Mouse (Mus musculus): Measurements from ENCODE around the gene Tenm4.

The Tenm4 gene

DNA sequence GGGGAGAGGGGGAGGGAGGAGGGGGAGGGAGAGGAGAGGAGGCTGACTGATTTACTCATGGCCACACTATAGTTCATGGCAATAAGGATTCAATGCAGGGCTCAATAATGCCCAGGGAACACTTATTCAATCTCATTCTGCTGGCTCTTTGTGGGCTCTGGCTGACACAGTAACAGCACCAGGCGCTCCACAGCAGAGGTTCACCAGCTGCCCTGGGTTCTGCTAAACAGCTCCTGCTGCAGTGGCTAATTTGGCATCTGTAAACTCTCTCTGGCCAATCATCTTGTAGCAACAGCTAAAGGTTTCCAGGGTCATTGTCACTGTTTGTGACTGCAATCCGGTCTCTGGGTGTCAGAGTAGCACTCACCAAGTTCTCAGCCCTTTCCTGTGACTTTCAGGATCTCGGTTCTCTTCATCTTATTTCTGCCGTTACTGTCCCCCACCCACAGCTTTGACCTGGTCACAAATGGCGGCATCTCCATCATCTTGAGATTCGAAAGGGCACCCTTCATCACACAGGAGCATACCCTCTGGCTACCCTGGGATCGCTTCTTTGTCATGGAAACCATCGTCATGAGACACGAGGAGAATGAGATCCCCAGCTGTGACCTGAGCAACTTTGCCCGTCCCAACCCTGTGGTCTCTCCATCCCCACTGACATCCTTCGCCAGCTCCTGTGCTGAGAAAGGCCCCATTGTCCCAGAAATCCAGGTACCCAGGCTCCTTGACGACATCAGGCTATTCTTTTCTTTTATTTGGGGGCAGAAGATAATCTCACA, 671.6 kb downstream of the Tenm4 start:
- DNase-seq (ENCODE audit: low spot score in 2 of 2) = no peak

DNA sequence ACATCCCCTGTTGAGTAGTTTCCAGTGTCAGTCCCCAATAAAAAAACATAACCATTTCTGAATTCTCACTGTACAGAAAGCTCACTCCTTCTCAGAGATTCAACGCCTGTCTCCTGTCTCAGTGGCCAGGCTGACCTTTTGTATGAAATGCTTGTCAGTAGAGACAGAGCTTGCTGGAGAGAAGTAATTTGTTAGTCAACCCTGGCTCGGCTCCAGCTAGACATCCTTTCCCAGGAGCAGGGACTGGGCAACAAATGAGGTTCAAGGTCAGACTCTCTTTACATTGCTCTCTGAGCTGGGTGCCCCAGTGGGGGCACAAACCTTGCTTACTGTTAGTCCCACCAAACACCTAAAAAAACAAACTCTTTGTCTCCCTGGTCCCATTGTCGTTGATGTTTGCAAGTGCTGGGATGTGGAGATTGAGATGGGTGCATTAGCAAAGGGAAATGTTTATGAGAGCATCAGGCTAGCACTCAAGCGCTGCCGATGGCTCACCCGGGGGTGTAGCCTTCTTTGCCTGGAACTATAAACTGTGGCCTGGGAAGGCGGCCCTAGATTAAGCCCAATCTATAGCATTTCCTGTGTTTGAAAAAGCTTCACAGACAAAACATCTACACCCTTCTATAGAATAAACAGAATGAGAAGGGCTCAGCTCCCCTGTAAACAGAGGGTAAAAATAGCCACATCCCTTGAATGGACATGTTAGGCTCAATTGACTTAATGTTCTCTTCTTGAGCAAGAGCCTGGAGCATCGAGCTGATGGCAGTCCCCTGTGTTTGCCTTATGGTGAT, 673.3 kb downstream of the Tenm4 start:
- no peak for DNase-seq (ENCODE audit: low spot score in 2 of 2)

DNA sequence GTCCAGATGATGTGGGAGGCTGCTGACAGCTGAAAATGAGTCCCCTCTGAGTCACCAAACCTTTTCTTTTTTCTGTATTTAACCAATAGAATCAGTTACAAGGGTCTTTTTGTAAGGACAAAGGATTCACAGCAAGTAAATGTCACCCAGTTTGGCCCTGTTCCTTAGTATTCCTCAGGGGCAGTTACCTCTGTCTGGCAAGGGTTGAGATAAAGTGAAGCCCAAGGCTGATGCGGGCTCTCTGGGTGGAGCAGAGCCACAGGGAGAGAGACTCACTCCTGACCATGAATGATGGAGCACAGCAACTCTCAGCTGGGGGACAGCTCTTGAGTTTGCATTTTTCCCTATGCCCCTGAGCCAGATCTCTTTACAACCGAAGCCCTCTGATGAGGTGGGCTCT, 681.7 kb downstream of the Tenm4 start:
- DNase-seq (ENCODE audit: low spot score in 2 of 2) = no peak

DNA sequence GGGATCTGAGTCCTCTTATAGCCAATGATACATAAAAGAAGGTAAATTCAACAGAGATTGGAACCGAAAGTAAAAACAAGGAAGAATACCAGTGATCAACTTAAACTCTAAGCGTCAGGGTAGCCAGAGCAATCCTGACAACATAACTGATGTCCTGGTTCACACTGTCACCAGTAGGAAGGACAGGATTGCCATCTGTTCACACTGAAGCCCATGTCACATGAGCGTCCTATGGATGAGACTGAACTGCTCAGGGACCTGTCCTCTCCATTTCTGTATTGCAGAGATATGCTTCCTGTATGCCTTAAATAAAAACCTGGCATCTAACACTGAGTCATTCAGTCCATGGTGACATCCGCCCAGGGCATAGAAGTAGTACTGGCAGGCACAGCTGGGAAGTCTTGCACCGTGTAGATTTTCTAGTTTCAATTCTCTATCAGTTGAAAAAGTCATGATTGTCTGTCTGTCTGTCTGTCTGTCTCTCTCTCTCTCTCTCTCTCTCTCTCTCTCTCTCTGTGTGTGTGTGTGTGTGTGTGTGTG, 684.9 kb downstream of the Tenm4 start:
- no peak for DNase-seq (ENCODE audit: low spot score in 2 of 2)

DNA sequence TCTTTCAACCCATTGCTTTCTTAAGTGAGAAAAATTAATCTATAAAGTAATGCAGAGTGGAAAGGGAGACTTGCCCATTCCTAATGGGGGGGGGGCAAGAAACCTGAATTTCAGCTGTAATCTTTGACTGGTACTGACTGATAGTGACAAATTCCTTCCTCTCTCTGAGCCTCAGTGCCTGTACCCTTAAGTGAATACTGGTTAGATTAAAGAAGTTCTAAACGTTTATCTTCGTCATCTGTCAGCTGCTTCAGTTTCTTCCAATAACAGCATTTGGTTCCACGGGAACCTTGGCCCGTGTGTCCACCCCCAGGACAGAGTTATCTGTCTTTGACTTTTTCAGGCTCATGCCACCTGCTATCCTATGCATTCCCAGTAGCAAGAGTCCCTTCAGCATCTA, 685.5 kb downstream of the Tenm4 start:
- DNase-seq (ENCODE audit: low spot score in 2 of 2) = no peak

DNA sequence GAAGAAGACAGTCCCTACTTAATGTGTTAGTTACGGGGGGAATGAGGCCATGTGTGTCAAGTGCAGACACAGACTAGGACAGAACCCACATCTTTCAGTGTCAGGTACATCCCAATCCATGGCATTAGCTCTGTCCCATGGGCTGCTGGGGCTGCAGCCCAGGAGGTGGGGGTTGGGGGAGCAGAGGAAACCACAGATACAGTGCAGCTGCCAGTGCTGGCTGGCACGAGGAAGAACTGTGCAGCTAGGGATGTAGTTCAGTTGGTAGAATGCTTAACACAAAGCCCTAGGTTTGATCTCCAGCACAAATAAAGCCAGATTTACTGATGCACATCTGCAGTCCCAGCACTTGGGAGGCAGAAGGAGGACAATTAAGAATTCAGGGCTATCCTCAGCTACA, 688.0 kb downstream of the Tenm4 start:
- no peak for DNase-seq (ENCODE audit: low spot score in 2 of 2)

DNA sequence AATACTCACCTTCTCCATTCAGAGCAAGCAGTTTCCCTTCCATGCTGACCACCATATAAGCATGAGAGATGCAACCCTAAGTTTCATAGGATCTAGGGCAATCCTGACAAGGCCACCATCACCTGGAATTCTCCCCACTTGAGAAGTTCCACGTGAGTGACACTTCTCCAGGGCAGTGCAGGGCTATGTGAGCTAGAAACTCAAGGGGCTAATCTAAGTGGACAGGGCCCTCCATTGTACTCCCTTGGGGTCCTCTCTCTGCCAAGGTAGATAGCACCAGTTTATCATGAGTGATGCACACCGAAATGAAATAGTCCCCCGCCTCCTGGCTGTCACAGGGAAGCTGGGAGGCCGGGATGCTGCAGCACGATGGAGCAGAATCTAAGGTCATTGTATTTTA, 688.6 kb downstream of the Tenm4 start:
- DNase-seq (ENCODE audit: low spot score in 2 of 2) = no peak

DNA sequence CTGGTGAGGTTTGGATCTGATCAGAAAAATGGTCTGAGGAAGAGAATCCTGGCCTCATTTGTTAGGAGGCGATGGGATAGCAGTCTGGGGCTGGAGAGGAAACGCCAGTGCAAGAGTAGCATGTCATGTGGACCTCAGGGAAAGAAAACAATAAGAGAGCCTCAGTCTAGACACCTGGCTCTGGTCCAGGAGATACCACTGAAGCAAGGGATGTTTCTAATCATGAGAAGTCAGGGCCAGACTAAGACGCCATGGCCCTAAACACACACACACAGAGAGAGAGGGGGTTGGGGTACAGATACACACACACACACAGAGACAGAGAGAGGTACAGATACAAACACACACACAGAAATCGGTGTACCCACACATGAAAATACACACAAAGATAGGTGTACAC, 689.6 kb downstream of the Tenm4 start:
- DNase-seq (ENCODE audit: low spot score in 2 of 2) = no peak

DNA sequence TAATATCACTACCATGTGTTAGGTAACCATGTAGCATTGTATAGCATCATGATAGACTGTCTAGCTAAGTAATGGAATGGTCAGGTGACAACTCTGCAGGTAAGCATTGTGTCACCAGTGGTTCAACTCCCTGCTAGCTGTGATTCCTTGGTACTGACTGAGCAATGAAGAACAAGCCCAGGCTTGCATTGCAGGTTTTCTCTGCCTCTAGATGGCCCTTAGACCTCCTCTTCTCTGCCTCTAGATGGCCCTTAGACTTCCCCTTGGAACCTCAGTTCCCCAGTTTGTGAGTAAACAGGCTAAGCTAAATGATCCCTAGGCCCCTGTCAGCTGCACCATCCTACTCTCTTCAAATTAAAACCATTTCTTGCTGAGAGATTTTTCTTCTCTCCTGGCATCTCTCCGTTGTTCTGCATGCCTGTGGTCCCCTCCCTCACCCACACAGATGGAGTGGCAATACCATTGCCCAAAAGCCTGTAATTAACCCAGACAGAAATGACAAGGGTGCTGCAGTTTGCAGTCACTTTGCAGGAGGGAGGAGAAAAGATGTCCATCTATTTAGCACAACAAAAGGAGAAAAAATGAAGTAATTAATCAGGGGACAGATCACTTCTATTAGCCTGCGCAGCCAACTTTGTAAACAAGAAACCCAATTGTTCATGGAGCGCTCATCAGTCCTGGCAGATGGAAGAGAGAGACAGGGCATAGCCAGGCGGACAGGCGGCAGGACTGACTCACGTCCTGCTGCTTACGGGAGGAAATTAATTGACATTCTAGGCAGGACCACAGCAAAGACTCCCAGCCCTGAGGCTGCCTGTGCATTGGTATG, 694.1 kb downstream of the Tenm4 start:
- DNase-seq (ENCODE audit: low spot score in 2 of 2) = no peak

DNA sequence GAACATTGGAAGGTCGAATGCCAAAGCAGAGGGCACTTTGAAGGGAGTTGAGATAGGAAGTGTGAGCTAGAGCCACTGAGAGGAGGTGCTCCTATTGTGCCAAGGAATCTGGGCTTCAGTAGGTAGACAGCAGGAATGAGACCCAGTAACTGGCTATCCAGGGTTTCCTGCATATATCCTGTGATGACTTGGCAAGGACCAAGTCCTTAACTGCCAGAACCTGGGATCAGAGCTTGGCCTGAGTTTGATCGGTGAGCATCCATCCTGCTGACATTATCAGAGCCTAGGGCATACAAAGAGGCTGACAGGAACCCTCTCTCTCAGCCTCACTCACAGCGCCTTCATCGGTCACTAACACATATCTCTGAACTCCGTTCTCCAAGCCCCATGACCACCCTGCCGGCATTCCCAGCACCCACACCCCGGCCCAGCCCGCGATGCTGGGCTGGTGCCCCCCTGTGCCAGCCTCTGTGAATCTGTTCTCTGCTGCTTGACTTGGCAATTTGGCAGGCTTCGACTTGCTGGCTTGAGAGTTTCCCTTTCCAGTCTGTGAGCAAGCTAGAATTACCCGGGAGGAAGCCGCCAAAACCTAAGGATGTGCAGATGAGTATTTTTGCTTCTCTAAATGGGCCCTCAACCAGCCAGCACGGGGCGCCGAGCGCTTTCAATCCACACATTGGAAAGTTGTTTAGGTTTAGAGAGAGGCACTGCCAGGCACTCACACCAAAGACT, 698.2 kb downstream of the Tenm4 start:
- DNase-seq (ENCODE audit: low spot score in 2 of 2) = no peak

DNA sequence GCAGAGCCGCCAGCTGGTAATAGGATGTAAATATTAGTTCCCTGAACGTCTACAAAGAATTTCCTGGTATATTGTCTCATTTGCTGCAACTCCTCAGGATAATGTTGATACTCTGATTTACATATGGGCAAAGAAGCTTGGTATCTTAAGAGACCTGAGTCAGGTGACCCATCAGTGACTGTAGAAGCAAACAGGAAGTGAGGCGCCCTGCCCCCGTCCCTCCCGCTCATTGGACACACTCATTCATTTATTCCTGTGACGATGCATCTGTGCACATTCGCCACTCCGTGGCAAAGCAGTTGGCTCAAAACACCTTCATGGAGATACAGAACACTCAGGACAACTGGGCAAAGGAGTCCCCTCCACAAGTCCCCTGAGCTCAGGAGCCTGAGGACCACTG, 699.4 kb downstream of the Tenm4 start:
- DNase-seq (ENCODE audit: low spot score in 2 of 2) = no peak

DNA sequence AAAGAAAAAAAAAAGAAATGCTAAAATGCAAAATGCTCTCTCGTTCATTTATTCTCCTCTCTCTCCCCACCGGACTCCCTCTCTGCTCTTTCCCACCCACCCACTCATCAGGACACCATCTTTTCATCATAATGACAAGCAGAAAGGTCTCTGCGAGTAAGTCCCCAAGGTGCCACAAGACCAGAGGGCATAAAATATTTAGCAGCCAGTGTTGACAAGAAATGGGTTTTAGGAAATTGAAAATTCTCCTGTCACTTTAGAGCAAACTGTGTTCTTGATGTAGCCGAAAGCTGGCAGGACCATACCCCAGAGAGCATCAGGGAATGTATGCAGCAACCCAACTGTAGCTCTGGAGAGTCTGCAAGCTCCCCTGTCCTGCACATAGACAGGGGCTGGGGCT, 700.0 kb downstream of the Tenm4 start:
- DNase-seq (ENCODE audit: low spot score in 2 of 2) = no peak

DNA sequence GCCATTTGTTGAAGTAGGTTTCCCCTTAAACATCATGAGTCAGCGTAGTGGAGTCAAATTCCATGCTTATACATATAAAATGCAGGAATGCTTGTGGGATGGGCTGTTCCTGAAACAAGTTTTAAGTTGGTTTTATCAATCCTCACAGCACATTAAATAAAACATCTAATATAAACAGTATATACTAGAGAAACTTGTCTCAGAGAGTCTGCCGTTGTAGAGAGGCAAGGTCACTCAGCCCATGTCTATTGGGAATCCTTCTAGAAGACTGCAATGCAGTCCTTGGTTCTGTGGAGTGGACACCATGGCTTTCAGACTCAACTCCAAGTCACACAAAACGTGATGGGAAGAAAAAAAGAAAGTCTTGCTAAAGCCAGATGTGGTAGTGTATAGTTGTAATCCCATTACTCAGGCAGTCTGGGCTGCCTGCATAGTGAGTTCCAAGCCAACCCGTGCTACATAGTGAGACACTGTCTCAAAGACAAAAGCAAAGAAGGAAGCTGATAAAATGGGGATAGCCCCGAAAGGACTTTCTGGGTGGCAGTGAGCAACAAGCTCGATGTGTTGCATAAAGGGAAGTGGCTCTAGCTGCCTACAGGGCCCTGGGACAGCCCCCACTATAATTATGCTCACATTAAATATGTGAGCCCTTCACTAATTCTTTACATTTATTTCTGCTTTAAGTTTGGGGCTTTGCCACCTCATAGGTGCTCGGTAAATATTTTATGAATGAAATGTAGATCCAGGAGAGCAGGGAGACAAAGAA, 707.6 kb downstream of the Tenm4 start:
- DNase-seq (ENCODE audit: low spot score in 2 of 2) = peak; percentile 41 to 43

DNA sequence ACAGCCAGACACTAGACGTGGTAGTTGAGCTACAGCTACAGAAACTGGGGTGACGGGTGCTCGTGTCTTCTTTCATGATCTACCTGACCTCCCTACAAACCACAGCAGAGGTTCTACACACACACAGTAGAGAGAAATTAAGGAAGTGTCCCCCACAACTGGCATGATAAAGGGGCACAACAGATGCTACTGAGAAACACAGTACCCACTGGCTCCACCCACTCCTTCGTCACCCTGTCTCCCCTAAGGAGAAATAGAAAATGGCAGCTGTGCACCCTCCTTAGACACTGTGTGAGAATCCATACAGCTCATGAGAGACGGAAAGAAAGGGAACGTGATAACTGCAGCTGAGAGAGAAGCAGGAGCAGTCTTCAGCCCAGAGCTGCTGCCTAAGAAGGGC, 708.5 kb downstream of the Tenm4 start:
- peak in 1 of 2 experiments; percentile 5 for DNase-seq (ENCODE audit: low spot score in 2 of 2)

DNA sequence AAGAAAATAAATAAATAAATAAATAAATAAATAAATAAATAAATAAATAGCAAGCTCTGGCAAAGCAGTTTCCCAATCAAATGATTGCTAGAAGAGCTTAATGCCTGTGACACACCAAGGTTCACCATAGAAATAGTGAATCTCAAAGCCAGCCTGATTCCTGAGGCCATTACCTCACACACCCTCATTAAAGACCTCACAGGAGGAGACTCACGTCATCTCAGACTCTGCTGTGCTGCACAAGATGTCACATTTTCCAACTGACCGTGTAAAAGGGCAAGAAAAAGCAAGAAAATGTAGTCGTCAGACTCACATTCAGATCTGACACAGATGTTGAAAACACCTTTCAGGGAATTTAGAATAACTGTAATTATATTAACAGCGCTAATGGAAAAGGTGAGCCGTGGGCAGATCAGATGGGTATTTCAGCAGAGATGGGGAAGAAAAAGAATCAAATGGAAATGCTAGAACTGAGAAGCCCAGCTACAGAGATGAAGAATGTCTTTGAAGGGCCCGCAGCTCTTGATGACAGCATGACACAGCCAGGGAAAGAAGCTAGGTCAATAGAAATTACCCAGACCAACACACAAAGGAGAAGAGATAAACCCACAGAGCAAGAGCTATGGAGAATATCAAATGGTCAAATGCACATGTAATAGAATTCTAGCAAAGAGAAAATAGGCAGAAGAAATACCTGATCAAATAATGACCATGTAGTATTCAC, 709.3 kb downstream of the Tenm4 start:
- DNase-seq (ENCODE audit: low spot score in 2 of 2) = no peak

DNA sequence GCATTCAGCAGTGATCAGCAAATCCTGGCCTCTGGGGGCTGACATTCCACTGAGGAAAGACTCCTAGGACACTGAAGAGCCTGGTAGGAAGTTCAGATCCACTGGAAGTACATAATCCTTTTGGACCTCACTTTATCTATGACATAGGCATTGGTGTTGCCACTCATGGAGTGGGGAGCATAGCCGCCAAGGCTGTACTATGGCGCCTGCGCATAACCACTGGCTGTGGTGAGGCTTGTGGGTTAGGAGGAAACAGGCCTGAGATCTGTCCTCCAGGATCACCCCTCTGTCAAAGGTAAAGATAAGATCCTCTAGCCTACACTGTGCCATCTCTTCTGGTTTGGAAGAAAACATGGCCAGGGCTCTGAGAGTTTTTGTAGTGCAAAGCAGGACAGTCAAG, 712.3 kb downstream of the Tenm4 start:
- DNase-seq (ENCODE audit: low spot score in 2 of 2) = no peak

DNA sequence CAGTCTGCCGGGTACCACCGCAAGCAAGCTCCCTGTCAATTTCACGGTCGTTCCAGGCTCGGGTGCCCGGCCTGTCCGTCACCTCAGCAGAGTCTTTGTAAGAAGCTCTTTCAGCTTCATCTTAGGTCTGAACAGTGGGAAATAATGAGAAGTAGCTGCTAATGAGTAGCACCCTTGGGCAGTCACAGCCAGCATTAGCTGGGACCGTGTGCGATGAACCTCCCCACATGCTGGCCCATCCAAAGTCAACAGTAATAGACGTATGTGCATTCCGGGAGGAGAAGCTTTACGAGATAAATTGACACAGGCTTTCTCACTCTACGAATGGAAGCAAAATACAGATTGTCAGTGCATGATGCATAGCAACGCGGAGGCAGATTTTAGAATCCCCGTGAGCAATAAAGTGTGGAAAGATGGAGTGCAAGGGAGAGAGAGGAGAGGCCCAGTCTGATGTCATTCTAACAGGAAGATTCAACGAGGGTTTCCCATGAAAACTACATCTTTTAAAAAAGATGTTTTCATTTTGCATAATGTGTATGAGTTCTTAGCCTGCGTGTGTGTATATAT, 716.1 kb downstream of the Tenm4 start:
- DNase-seq (ENCODE audit: low spot score in 2 of 2) = no peak

DNA sequence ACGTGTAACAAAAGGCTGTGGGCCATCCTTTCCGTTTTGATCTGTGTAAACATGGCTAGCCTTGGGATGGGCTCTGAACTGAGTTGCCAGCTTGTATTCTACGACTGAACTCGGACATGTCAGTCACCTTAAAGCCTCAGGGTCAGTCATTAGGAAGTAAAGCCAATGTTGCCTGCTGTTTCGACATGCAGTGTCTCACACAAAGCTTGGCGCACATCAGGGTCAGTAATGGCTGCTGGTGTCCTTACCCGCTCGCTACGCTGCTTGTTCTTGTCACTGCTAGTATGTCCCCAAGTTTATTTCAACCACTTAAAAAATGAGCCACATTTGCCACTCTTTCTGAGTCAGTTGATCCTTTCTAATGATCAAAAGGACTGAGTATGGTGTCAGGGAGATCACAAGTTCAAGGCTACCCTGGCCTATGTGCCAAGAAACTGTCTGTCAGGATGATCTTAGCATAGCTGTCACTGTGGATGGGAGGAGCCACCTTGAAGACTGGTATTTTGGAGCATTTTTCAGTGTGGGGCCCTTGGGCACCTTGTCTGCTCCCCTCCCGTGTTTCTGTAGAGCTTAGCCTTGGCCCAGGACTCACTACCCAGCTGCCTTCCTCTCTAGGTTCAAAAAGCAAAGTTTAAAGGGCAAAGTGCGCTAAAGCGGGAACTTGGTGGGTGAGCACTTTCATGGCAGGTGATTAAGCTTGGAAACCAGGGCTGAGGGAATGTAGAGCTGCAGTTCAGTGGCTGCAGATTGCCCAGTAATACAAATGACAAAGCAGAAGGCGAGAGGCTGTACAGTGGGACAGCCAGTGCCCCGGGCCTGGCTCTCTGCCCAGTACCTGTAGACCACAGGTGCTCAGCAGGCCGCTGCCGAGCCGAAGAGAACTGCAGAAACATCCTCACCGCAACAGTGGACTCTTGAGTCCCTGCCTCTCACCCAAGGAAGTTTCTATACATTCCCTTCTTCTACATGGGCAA, 718.3 kb downstream of the Tenm4 start:
- no peak for DNase-seq (ENCODE audit: low spot score in 2 of 2)
